Mouse (Mus musculus): ENCODE measurements around the gene Rab11fip3. TPM values are rescaled to one million over a fixed set of nuclear protein-coding genes. Genes with fewer than 3 reads are reported as not detected.
A peak's percentile ranks its signal among the peaks of the same experiment; 100 is the strongest.

The Rab11fip3 gene
- total RNA-seq, 2 experiments from 2014 or later, result 108 to 115 TPM

GRCm38 (mm10) chr17:25964271-25964670 is 105.1 kb downstream of the Rab11fip3 start:
- Histone ChIP-seq H3K4me3 (no peak overlapping the region), H3K27ac (0 out of 2 replicates have a peak overlapping the region, but pooled peaks have one; percentile 15)
- no peak for DNase-seq (ENCODE audit: low spot score in 2 of 2)
- TF ChIP-seq CTCF (conservative IDR thresholded peaks at IDR 0.05), result no peak

- TF ChIP-seq CTCF (conservative IDR thresholded peaks at IDR 0.05), result no peak
- H3K27ac ChIP-seq, result no peak overlapping the region
- no peak for DNase-seq (ENCODE audit: low spot score in 2 of 2)
- no peak overlapping the region for H3K4me3 ChIP-seq
Measured at GRCm38 (mm10) chr17:25962413-25962905, 106.9 kb downstream of the Rab11fip3 start.

- DNase-seq (ENCODE audit: low spot score in 2 of 2), result no peak
Measured at GRCm38 (mm10) chr17:25961566-25961965, 107.8 kb downstream of the Rab11fip3 start.

GRCm38 (mm10) chr17:25959630-25960467 is 109.5 kb downstream of the Rab11fip3 start:
- TF ChIP-seq CTCF (conservative IDR thresholded peaks at IDR 0.05), result no peak

More at GRCm38 (mm10) chr17:25961566-25961965, 107.8 kb downstream of the Rab11fip3 start:
- Histone ChIP-seq H3K27ac (no peak overlapping the region), H3K4me3 (no peak overlapping the region)
- no peak for TF ChIP-seq CTCF (conservative IDR thresholded peaks at IDR 0.05)

GRCm38 (mm10) chr17:25958771-25959494 is 110.4 kb downstream of the Rab11fip3 start:
- no peak overlapping the region for H3K27ac ChIP-seq
- H3K4me3 ChIP-seq, result no peak overlapping the region
- DNase-seq (ENCODE audit: low spot score in 2 of 2), result no peak
- no peak for TF ChIP-seq CTCF (conservative IDR thresholded peaks at IDR 0.05)

More at GRCm38 (mm10) chr17:25959630-25960467, 109.5 kb downstream of the Rab11fip3 start:
- Histone ChIP-seq H3K4me3 (no peak overlapping the region), H3K27ac (no peak overlapping the region)
- DNase-seq (ENCODE audit: low spot score in 2 of 2), result no peak

DNA sequence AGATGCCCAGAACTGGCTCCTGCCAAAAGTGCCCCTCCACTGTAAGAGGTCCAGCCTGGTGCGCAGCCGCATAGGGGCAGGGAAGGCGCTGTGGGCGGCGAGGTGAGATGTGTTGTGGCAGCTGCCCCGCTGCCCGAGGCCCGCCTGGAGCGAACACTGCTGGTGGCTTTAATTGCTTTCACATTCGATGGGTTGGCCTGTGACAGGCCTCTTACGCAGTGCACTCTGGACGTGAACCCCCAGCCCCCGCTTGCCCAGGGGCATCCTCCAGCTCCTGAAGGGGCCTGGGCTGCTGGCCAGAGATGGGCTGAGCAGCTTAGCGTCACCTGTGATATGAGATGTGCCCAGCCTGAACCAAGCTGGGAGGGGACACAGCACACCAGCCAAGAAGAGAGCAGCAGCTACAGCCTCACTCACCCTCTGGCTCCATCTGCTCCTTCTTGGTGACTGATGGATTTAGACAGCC is 111.7 kb downstream of the Rab11fip3 start:
- DNase-seq (ENCODE audit: low spot score in 2 of 2), result no peak
- H3K27ac ChIP-seq, result no peak overlapping the region
- no peak overlapping the region for H3K4me3 ChIP-seq
- TF ChIP-seq CTCF (conservative IDR thresholded peaks at IDR 0.05), result no peak

DNA sequence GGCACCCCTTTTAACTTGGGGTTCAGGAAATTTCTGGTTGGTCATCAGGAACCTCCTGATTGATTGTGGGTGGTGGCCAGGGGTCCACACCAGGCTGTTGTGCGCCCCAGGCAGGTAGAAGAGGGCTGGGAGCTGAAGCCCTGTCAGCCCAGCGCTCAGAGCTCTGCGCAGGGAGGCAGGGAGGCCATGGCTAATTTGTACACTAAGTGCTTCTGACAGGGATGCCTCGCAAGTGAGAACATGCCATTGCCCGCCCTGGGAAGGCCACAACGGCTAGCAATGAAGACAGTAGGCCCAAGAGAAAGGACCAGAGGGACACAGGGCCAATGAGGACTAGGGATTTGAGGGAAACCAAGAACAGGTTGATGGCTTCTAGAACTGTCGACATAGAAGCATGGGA is 112.7 kb downstream of the Rab11fip3 start:
- no peak for TF ChIP-seq CTCF (conservative IDR thresholded peaks at IDR 0.05)
- no peak overlapping the region for H3K27ac ChIP-seq
- no peak overlapping the region for H3K4me3 ChIP-seq
- no peak for DNase-seq (ENCODE audit: low spot score in 2 of 2)

DNA sequence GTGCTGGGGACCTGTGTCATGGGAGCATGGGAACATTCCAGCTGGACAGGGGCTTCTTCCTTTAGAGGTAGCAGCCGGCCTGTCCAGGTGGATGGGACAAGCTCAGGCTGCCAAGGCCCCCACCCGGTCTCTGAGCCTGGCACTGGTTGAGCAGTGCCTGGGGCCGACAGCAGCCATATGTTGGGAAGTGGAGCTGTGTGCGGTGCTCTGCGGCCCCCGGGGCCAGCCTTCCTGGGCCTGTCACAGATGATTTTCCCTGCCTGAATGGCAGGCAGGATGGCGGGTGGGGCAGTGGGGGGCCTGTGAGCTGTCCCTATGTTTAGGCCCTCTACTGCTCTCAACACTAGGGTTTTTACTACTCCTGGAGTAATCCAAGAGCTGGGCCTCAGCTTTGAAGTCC is 113.2 kb downstream of the Rab11fip3 start:
- no peak overlapping the region for H3K27ac ChIP-seq
- DNase-seq (ENCODE audit: low spot score in 2 of 2), result no peak
- H3K4me3 ChIP-seq, result no peak overlapping the region
- TF ChIP-seq CTCF (conservative IDR thresholded peaks at IDR 0.05), result no peak

DNA sequence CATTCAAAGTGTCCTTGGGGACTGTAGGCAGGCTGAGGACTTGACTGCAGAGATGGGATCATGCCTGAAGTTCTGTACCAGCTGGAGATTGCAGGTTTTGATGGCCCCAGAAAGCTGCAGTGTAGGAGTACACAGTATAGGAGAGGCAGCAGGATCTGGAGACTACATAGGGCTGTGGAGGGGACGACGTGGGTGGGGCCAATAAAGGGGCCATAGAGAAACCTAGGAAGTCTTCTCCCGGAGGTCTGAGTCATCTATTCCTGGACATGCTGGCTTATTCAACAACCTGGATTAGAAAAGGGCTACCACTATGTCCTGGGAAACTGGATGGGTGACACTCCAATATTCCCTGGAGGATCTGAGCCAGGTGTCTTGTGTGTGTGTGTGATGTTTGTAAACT is 113.6 kb downstream of the Rab11fip3 start:
- no peak for DNase-seq (ENCODE audit: low spot score in 2 of 2)
- TF ChIP-seq CTCF (conservative IDR thresholded peaks at IDR 0.05), result no peak
- Histone ChIP-seq H3K27ac (no peak overlapping the region), H3K4me3 (no peak overlapping the region)

GRCm38 (mm10) chr17:25954671-25955070 is 114.7 kb downstream of the Rab11fip3 start:
- Histone ChIP-seq H3K4me3 (no peak overlapping the region), H3K27ac (no peak overlapping the region)
- TF ChIP-seq CTCF (conservative IDR thresholded peaks at IDR 0.05), result no peak
- DNase-seq (ENCODE audit: low spot score in 2 of 2), result no peak

GRCm38 (mm10) chr17:25953161-25953560 is 116.2 kb downstream of the Rab11fip3 start:
- 0 out of 2 replicates have a peak overlapping the region, but pooled peaks have one; percentile 5 for H3K27ac ChIP-seq
- no peak for TF ChIP-seq CTCF (conservative IDR thresholded peaks at IDR 0.05)
- H3K4me3 ChIP-seq, result no peak overlapping the region
- no peak for DNase-seq (ENCODE audit: low spot score in 2 of 2)

DNA sequence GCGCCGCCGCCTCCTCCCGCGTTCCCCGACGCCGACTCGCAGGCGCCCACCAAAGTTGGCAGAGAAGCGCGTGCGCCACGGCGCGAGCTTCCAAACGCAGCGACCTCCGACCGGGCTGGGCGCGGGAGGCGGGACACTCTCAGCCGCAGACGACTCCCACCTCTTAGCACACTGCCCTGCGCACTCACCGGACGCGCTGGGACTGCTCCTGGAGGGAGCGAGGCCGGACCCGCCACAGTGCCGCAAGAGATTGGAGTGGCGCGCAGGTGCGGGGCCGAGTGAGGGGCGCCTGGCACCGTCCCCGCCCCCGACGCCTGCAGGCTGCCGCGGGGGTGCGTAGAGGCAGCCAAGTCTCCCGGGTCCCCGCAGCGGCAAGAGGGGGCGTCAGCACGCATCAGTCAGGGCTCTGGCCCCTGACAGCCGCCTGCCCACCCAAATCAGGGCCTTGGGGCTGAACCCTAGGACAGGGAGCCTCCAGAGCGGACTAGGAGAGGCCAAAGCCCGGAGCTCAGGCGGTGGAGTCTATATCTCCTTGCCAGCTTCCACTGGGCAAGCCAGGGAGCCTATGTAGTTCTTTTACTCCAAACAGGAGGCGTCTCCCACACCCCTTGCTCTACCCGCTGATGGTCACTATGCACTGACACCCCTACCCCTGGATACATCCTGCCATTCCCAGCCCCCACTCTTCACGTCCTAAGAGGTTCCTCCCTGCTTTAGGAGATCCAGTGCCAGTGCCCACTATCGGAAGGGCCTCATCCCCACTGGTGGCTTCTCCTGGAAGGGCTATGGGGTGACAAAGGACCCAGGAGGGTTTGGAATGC is 117.3 kb downstream of the Rab11fip3 start, which contains the start of gene A930017K11Rik:
Gene A930017K11Rik (minus strand): TSS at position 763 of the 821 bp plus-strand sequence.
- no peak for TF ChIP-seq CTCF (conservative IDR thresholded peaks at IDR 0.05)
- DNase-seq (ENCODE audit: low spot score in 2 of 2), result no peak
- Histone ChIP-seq H3K27ac (peak within 1 kb of the TSS; percentile 69; the same call in 1 of the 2 replicates), H3K4me3 (peak within 1 kb of the TSS; percentile 51)
